Mouse (Mus musculus) layer of hippocampus, adult 2 months (tissue): ENCODE measurements at regions not wholly inside any gene's neighbourhood (a gene's known extent, or its start where the extent isn't known, plus 50 kb on each side); places are given as distances from the start of the nearest gene placed in this dataset.

ENCODE experiments used
- DNase-seq, 2 experiments: peaks; one replicate each; pipeline ENCODE4 v3.0.0; 2022; ENCODE audit warnings: low spot score in 2 of 2
- H3K27ac ChIP-seq: fragments of 200-600 bp; 2 replicates; pipeline ENCODE4 v1.8.1; 2022
- H3K4me3 ChIP-seq: fragments of 200-600 bp; 2 replicates; pipeline ENCODE4 v1.8.1; 2022; ENCODE audit warnings: mild to moderate bottlenecking
- CTCF ChIP-seq: fragments of 200-600 bp; conservative IDR thresholded peaks from 2 replicates; pipeline ENCODE4 v1.8.1; 2022; ENCODE audit warnings: antibody characterized with exemption, mild to moderate bottlenecking, moderate library complexity

DNA sequence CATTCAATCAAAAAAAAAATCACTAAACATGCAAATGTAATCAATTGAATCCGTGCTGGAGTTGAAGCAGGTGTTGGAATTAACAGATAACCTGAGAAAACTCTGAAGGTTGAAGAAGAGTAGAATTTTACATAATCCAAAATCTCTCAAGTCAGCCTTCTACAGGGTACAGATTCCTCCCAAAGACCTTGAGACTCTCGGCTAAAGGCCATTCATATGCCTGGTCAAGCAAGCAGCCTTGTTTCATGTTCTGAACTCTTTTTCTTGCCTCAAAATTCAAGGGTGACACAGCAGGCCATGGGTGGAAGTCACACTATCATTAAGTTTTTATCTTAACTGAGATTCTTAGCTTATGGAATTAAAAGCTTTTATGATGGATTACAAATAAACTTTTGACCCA lies 994.4 kb upstream of the Lrrtm3 start:
- Histone ChIP-seq H3K4me3 (no peak overlapping the region), H3K27ac (no peak overlapping the region)
- TF ChIP-seq CTCF = no peak
- no peak for DNase-seq

DNA sequence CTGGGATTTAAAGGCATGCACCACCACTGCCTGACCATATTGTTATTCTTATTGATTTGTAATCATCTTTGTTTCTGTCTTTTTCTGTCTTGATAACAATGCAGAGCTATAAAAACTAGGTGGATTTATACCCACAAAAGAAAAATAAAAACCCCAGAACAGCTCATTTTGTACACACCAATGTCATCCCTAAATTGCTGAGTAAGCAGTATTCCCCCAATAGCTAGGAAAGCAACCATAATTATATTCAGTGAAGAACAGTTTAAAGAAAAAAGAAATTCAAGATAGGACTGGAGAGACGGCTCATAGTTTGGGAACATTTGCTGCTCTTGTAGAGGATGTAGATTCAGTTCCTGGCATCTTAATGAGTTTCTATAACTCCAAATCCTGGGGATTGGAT lies 991.6 kb upstream of the Lrrtm3 start:
- no peak overlapping the region for H3K4me3 ChIP-seq
- DNase-seq = no peak
- TF ChIP-seq CTCF = no peak
- no peak overlapping the region for H3K27ac ChIP-seq

DNA sequence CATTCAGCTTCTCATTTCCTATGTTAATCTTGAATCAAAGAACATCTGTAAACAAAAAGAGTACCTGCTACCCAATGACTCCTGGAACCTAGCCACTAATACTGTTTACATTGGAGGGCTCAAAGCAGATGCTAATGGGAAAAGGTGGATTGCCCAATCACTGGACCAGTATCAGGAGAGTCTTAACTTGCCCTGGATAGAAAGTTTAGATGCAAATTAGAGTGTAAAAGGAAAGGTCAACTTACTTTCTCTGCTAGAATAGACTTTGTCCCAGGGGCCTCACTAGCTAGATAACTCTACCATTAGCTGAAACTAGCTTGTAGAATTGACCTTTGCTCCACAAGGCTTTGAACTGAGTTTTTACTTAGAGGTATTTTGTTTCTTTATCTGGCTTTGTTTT lies 968.0 kb upstream of the Lrrtm3 start:
- no peak for TF ChIP-seq CTCF
- Histone ChIP-seq H3K4me3 (no peak overlapping the region), H3K27ac (no peak overlapping the region)
- DNase-seq = no peak
